Mouse (Mus musculus): ENCODE measurements around the gene Azi2. TPM values are rescaled to one million over a fixed set of nuclear protein-coding genes. Genes with fewer than 3 reads are reported as not detected.

Gene Azi2
- 40.8 and 42.0 TPM in 2 replicates for total RNA-seq (2012; rRNA removed)

DNA sequence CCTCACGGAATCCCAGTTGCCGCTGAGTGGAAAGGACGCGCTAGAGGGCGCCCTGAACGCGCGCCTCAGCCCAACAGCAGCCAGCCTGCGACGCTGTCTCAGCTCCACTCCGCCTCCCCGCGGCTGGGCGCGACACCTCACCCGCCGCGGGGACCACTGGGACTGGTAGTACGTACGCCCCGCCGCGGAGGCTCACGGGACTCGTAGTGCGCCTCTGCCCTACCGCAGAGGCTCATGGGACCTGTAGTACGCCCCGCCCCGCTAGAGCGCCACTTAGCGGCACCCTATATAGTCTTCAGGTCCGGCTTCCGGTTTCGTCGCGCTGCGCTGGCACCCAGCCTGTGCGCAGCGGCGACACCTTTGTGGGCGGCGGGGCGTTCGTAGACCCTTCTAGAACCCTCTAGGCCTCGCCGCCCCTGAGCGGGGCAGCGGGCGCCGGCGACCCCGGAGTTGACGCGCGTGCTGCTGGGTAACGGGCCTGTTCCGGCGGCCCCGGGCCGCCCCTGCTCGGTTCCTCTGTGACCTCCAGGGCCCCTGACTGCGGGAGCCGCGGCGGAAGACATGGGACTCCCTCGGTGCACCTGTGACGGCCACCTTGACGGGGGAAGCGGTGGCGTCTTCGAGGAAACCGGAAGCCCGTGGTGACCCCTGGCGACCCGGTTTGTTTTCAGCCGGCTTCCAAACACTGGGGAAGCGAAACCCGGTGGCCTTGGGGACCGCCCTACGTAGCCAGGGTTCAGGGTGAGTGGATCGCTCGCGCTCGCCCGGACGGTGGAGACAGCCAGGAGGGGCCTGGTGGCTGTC, at the start of gene Azi2:
Gene Azi2 (plus strand): TSS at position 282 of the 804 bp plus-strand sequence.
- in situ Hi-C loops (cut with MboI; ENCODE audit: low sequenced_read_pairs in 2 of 2, unreplicated experiment in 2 of 2): no loop called here
- peak within 1 kb of the TSS; percentile 78 to 82 for H3K4me3 ChIP-seq (ENCODE audit: insufficient read depth in 1 of 2, low read depth in 1 of 2, low read length in 2 of 2, poor library complexity in 1 of 2, severe bottlenecking in 1 of 2)
- peak within 1 kb of the TSS; percentile 81 for H3K9ac ChIP-seq (ENCODE audit: insufficient read depth, low read depth, low read length, poor library complexity, severe bottlenecking)
- DNase-seq (ENCODE audit: low read depth, low spot score): peak; percentile 93
- TF ChIP-seq CHD2 (IDR thresholded peaks at IDR 0.05; ENCODE audit: low read depth, low read length): no peak
- peak; percentile 99 for TF ChIP-seq HCFC1 (IDR thresholded peaks at IDR 0.05; ENCODE audit: borderline replicate concordance, insufficient read depth, low read length)
- TF ChIP-seq ZC3H11A (IDR thresholded peaks at IDR 0.05; ENCODE audit: borderline replicate concordance, low read depth, low read length): peak; percentile 39; the same call in 1 of the 2 replicates
- no peak for TF ChIP-seq MAFK (IDR thresholded peaks at IDR 0.05; ENCODE audit: insufficient read depth, low read depth, low read length)
- TF ChIP-seq ZNF384 (IDR thresholded peaks at IDR 0.05; ENCODE audit: low read depth, low read length): no peak
- H3K4me1 ChIP-seq (ENCODE audit: control insufficient read depth in 2 of 2, insufficient read depth in 2 of 2, low read length in 2 of 2, poor library complexity in 1 of 2): no peaks in the 10 kb centered on the region
- no peaks in the 10 kb centered on the region for H3K9me3 ChIP-seq (ENCODE audit: control insufficient read depth, insufficient read depth, low read depth, low read length)
- H3K36me3 ChIP-seq (ENCODE audit: control insufficient read depth, insufficient read depth, low read length, poor library complexity, severe bottlenecking): 0 out of 2 replicates have a peak, but pooled peaks cover 2% of the 10 kb centered on the region
- H3K27ac ChIP-seq (ENCODE audit: insufficient read depth, low read depth, low read length, poor library complexity, severe bottlenecking): peak within 1 kb of the TSS; percentile 86

DNA sequence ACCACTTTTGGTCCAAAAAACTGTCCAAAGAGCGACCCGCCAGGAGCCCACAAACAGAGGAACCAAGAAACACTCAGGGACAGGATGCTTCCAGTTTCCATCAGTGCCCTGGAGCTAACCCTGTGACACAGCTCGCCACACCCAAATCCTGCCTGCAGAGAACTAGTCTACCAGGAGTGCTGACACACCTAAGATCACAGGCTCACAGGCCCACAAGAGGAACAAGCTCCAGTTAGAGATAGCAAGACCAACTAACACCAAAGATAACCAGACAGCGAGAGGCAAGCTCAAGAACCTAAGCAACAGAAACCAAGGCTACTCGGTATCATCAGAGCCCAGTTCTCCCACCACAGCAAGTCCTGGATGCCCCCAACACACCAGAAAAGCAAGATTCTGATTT, 43.7 kb upstream of the Azi2 start:
- H3K9ac ChIP-seq (ENCODE audit: insufficient read depth, low read depth, low read length, poor library complexity, severe bottlenecking): no peak overlapping the region
- in situ Hi-C loops (cut with MboI; ENCODE audit: low sequenced_read_pairs in 2 of 2, unreplicated experiment in 2 of 2): no loop called here
- no peaks in the 10 kb centered on the region for H3K36me3 ChIP-seq (ENCODE audit: control insufficient read depth, insufficient read depth, low read length, poor library complexity, severe bottlenecking)
- DNase-seq (ENCODE audit: low read depth, low spot score): no peak
- H3K4me1 ChIP-seq (ENCODE audit: control insufficient read depth in 2 of 2, insufficient read depth in 2 of 2, low read length in 2 of 2, poor library complexity in 1 of 2): no peaks in the 10 kb centered on the region
- no peak overlapping the region for H3K27ac ChIP-seq (ENCODE audit: insufficient read depth, low read depth, low read length, poor library complexity, severe bottlenecking)
- H3K9me3 ChIP-seq (ENCODE audit: control insufficient read depth, insufficient read depth, low read depth, low read length): no peaks in the 10 kb centered on the region
- no peak overlapping the region for H3K4me3 ChIP-seq (ENCODE audit: insufficient read depth in 1 of 2, low read depth in 1 of 2, low read length in 2 of 2, poor library complexity in 1 of 2, severe bottlenecking in 1 of 2)
- no peak for TF ChIP-seq ZNF384 (IDR thresholded peaks at IDR 0.05; ENCODE audit: low read depth, low read length)
- TF ChIP-seq CHD2 (IDR thresholded peaks at IDR 0.05; ENCODE audit: low read depth, low read length): no peak

GRCm38 (mm10) chr9:118001488-118001887, 38.8 kb upstream of the Azi2 start:
- no peaks in the 10 kb centered on the region for H3K9me3 ChIP-seq (ENCODE audit: control insufficient read depth, insufficient read depth, low read depth, low read length)
- no peak for DNase-seq (ENCODE audit: low read depth, low spot score)
- no peak overlapping the region for H3K9ac ChIP-seq (ENCODE audit: insufficient read depth, low read depth, low read length, poor library complexity, severe bottlenecking)
- H3K27ac ChIP-seq (ENCODE audit: insufficient read depth, low read depth, low read length, poor library complexity, severe bottlenecking): no peak overlapping the region
- H3K36me3 ChIP-seq (ENCODE audit: control insufficient read depth, insufficient read depth, low read length, poor library complexity, severe bottlenecking): no peaks in the 10 kb centered on the region
- in situ Hi-C loops (cut with MboI; ENCODE audit: low sequenced_read_pairs in 2 of 2, unreplicated experiment in 2 of 2): no loop called here
- H3K4me3 ChIP-seq (ENCODE audit: insufficient read depth in 1 of 2, low read depth in 1 of 2, low read length in 2 of 2, poor library complexity in 1 of 2, severe bottlenecking in 1 of 2): no peak overlapping the region
- TF ChIP-seq HCFC1 (IDR thresholded peaks at IDR 0.05; ENCODE audit: borderline replicate concordance, insufficient read depth, low read length) (no peak), CHD2 (IDR thresholded peaks at IDR 0.05; ENCODE audit: low read depth, low read length) (no peak), ZC3H11A (IDR thresholded peaks at IDR 0.05; ENCODE audit: borderline replicate concordance, low read depth, low read length) (no peak), MAFK (IDR thresholded peaks at IDR 0.05; ENCODE audit: insufficient read depth, low read depth, low read length) (no peak), ZNF384 (IDR thresholded peaks at IDR 0.05; ENCODE audit: low read depth, low read length) (no peak)
- no peaks in the 10 kb centered on the region for H3K4me1 ChIP-seq (ENCODE audit: control insufficient read depth in 2 of 2, insufficient read depth in 2 of 2, low read length in 2 of 2, poor library complexity in 1 of 2)

DNA sequence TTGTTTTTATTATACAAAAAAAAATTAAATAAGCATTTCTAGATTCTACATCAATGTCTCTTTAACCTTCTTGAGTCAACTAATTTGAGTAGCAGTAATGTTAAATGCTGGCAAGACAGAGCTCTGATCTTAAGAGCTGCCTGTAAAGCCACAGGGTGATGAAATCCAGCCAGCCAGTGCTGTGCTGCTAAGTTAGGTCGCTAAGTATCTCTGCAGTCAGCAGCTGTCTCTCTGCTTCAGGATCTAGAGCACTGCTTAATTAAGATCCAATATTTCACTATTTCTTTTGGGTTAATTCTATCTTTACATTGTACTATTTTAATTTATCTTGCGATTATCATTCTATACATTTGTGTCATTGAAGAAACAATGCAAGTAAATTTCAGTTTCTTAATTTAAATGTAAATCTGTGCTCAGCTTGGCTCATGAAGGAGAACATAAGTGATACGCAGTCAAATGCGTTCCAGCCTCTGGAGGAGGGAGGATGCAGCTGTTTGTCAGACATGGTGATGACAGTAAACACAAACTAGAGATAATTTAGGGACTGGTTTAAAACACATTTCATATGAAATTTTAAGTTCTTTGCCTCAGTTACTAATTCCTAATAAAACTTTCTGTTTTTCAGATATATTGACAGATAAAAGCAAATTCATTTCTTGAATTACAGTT, 36.9 kb upstream of the Azi2 start:
- no peak overlapping the region for H3K4me3 ChIP-seq (ENCODE audit: insufficient read depth in 1 of 2, low read depth in 1 of 2, low read length in 2 of 2, poor library complexity in 1 of 2, severe bottlenecking in 1 of 2)
- no peaks in the 10 kb centered on the region for H3K9me3 ChIP-seq (ENCODE audit: control insufficient read depth, insufficient read depth, low read depth, low read length)
- no peak overlapping the region for H3K9ac ChIP-seq (ENCODE audit: insufficient read depth, low read depth, low read length, poor library complexity, severe bottlenecking)
- no peak for TF ChIP-seq ZC3H11A (IDR thresholded peaks at IDR 0.05; ENCODE audit: borderline replicate concordance, low read depth, low read length)
- no peak for TF ChIP-seq MAFK (IDR thresholded peaks at IDR 0.05; ENCODE audit: insufficient read depth, low read depth, low read length)
- no peak for TF ChIP-seq CHD2 (IDR thresholded peaks at IDR 0.05; ENCODE audit: low read depth, low read length)
- TF ChIP-seq HCFC1 (IDR thresholded peaks at IDR 0.05; ENCODE audit: borderline replicate concordance, insufficient read depth, low read length): no peak
- no peak for TF ChIP-seq ZNF384 (IDR thresholded peaks at IDR 0.05; ENCODE audit: low read depth, low read length)
- no peaks in the 10 kb centered on the region for H3K36me3 ChIP-seq (ENCODE audit: control insufficient read depth, insufficient read depth, low read length, poor library complexity, severe bottlenecking)
- H3K27ac ChIP-seq (ENCODE audit: insufficient read depth, low read depth, low read length, poor library complexity, severe bottlenecking): no peak overlapping the region
- H3K4me1 ChIP-seq (ENCODE audit: control insufficient read depth in 2 of 2, insufficient read depth in 2 of 2, low read length in 2 of 2, poor library complexity in 1 of 2): no peaks in the 10 kb centered on the region
- DNase-seq (ENCODE audit: low read depth, low spot score): no peak
- in situ Hi-C loops (cut with MboI; ENCODE audit: low sequenced_read_pairs in 2 of 2, unreplicated experiment in 2 of 2): no loop called here

Measured in ES-E14 (cell line).